Mouse (Mus musculus): Measurements from ENCODE around the gene Ap2m1.

DNA sequence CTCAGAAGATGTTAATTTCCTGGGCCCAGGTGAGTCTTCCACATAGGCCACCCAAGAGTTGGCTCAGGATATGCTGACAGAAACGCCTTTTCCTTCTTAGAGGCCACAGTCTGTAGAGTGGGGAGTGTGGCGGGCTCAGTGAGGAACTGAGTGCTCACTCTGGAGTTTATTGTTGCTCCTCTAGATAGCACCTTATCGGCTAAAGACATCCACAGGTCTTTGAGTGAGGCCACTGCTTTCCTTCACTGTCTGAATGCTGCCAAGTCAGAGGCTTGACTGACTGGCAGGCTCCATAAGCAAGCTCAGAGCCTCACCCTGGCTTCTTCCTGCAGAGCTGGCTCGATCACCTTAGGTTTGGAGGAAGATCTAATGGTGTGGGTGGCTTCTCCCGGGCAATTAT is 6.5 kb upstream of the Ap2m1 start:
- no peak for TF ChIP-seq EP300 (IDR thresholded peaks at IDR 0.05; ENCODE audit: low read depth)
- no peak for TF ChIP-seq CTCF (IDR thresholded peaks at IDR 0.05; ENCODE audit: low read depth)
